Mouse (Mus musculus) ES-Bruce4 (cell line): ENCODE data around the gene Apc2. TPM values are rescaled to one million over a fixed set of nuclear protein-coding genes. Genes with fewer than 3 reads are reported as not detected.
"Not testable (repeated sequence)": the region's sequence is repeated elsewhere in the genome, so short reads cannot be mapped to it uniquely, and the experiment has no call there.

ENCODE experiments used
- H3K27ac ChIP-seq: 2 replicates; pipeline ENCODE4 v1.5.1; 2012; ENCODE audit warnings: low read length, inconsistent platforms; ENCODE audit not compliant: insufficient read depth
- H3K27me3 ChIP-seq: 2 replicates; pipeline ENCODE4 v1.6.1; 2012; ENCODE audit warnings: mild to moderate bottlenecking, low read length, inconsistent platforms; ENCODE audit not compliant: control insufficient read depth, poor library complexity, insufficient read depth, severe bottlenecking
- H3K36me3 ChIP-seq: 2 replicates; pipeline ENCODE4 v1.6.1; 2012; ENCODE audit warnings: inconsistent platforms, mild to moderate bottlenecking, low read length, moderate library complexity; ENCODE audit not compliant: control insufficient read depth, poor library complexity, insufficient read depth, severe bottlenecking
- H3K4me1 ChIP-seq: one replicate; pipeline ENCODE4 v1.8.1; 2011; ENCODE audit warnings: low read length; ENCODE audit not compliant: control insufficient read depth, insufficient read depth
- H3K4me3 ChIP-seq: 2 replicates; pipeline ENCODE4 v1.5.1; 2011; ENCODE audit warnings: low read depth, mild to moderate bottlenecking, low read length
- H3K9ac ChIP-seq: 2 replicates; pipeline ENCODE4 v1.6.1; 2012; ENCODE audit warnings: low read depth, mild to moderate bottlenecking, inconsistent platforms; ENCODE audit not compliant: poor library complexity, severe bottlenecking
- H3K9me3 ChIP-seq: replicated peaks from 2 replicates; pipeline ENCODE4 v1.6.1; 2012; ENCODE audit warnings: mild to moderate bottlenecking, low read length, inconsistent platforms; ENCODE audit not compliant: control insufficient read depth, poor library complexity, insufficient read depth, severe bottlenecking
- CTCF ChIP-seq: IDR thresholded peaks from one replicate; pipeline ENCODE4 v1.8.1; 2011; ENCODE audit warnings: low read depth, low read length
- EP300 ChIP-seq: IDR thresholded peaks from 2 replicates; pipeline ENCODE4 v1.6.1; 2011; ENCODE audit warnings: low read depth, low read length; ENCODE audit not compliant: insufficient read depth
- POLR2A ChIP-seq: IDR thresholded peaks from one replicate; pipeline ENCODE4 v1.8.1; 2011; ENCODE audit warnings: low read length; ENCODE audit not compliant: insufficient read depth
- polyA plus RNA-seq: library from polyadenylated mRNA; stranded (reverse); fragments of >200 nt; gene quantifications from 2 replicates; pipeline ENCODE4 v1.2.4, GENCODE M21; 2011; ENCODE audit warnings: low read depth; ENCODE audit not compliant: missing spikeins, insufficient read depth, insufficient read length

The Apc2 gene
- polyA plus RNA-seq, 1 experiment, result 3.8 TPM

DNA sequence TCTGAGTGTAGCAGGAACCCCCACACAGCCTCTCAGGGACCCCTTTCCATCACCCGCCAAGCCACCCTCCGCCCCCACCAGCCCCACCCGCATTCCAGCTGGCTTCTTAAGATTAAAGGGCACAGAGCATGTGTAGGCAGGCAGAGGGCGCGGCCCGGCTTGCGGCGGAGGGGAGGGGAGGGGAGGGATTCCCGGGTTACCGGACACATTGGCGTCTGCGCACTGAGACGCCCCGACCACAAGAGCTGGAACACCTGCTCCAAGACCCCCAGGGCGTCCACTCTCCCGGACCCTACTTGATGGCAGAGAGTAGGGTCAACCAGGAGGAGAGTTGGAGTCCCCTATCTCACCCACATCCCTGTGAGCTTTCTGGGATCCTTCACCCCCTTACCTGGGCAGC lies 49.3 kb downstream of the Apc2 start:
- Histone ChIP-seq H3K9me3 (no peaks in the 10 kb centered on the region), H3K36me3 (no peaks in the 10 kb centered on the region), H3K4me1 (peaks cover 4% of the 10 kb centered on the region), H3K9ac (0 out of 2 replicates have a peak overlapping the region, but pooled peaks have one; percentile 8), H3K27ac (no peak overlapping the region), H3K27me3 (no peaks in the 10 kb centered on the region), H3K4me3 (peak overlapping the region; percentile 6; the same call in 1 of the 2 replicates)
- TF ChIP-seq EP300, result no peak
- TF ChIP-seq CTCF, result no peak
- TF ChIP-seq POLR2A, result no peak

DNA sequence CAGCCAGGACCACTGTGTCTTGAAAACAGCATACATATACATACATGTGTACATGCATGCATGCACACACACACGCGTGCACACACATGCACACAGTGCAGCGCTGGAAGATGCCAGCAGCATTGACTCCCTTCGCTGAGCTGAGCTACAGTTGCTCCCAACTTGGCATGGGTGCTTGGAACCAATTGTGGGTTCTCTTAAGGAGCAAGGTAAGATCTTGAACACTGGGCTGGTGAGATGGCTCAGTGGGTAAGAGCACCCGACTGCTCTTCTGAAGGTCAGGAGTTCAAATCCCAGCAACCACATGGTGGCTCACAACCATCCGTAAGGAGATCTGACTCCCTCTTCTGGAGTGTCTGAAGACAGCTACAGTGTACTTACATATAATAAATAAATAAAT lies 50.2 kb downstream of the Apc2 start:
- not testable (repeated sequence) for H3K9me3 ChIP-seq, H3K27ac ChIP-seq, H3K4me1 ChIP-seq, H3K4me3 ChIP-seq, H3K36me3 ChIP-seq, H3K9ac ChIP-seq, H3K27me3 ChIP-seq

DNA sequence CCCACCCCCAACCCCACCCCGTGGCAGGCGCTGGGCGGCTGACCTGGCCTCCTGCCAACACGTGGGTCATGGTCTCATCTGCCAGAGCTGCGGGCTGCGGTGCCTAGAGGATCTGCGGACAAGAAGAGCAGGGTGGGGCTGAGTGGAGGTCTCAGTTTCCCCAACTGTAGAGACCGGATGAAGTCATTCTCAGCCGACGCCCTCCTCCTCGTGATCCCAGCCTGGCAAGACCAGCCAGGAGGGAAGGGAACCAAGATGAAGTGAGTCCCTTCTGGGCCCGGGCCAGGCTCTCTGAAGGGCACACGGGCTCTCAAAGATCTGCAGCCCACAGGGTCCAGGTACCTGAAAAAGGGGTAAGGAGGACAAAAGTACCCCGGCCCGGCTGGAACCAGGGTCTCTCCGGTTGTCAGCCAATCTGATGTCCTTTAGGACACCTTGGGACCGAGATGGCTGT lies 51.8 kb downstream of the Apc2 start:
- H3K9ac ChIP-seq, result peak overlapping the region; percentile 59
- H3K4me1 ChIP-seq, result peaks cover 3% of the 10 kb centered on the region
- H3K27ac ChIP-seq, result no peak overlapping the region
- no peaks in the 10 kb centered on the region for H3K36me3 ChIP-seq
- H3K4me3 ChIP-seq, result peak overlapping the region; percentile 73
- H3K9me3 ChIP-seq, result no peaks in the 10 kb centered on the region
- TF ChIP-seq CTCF (no peak), EP300 (no peak), POLR2A (no peak)
- no peaks in the 10 kb centered on the region for H3K27me3 ChIP-seq

- H3K27ac ChIP-seq, result no peak within 1 kb of the TSS
- TF ChIP-seq EP300, result 0 out of 2 replicates have a peak, but pooled peaks have one; percentile 18
- TF ChIP-seq POLR2A, result no peak
- peak; percentile 85 for TF ChIP-seq CTCF
- peak within 1 kb of the TSS; percentile 59 for H3K9ac ChIP-seq
Observed at GRCm38 (mm10) chr10:80348244-80348781, 52.5 kb downstream of the Apc2 start, which contains the start of gene Adamtsl5. Gene Adamtsl5, minus strand, starts transcription at chr10:80348412.

DNA sequence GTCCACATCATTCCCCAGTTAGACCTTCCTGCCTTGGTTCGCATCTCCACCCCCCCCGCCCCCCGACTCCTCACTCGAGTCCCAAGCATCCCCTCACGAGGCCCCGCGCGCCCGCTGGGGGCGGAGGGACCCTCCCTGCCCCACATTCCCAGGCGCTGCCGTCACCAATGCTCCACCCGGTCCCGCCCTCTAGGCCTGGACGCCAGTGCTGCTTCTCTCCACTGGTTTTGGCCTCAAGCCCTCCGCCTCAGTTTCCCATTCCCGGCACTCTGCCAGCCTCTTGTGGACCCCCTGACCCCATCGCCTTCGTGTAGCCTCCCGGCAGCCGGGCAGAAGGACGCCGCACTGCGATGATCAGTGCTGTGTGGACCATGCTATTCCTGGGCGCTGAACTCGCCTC lies 53.2 kb downstream of the Apc2 start:
- Histone ChIP-seq H3K9ac (peak overlapping the region; percentile 59), H3K36me3 (no peaks in the 10 kb centered on the region), H3K9me3 (no peaks in the 10 kb centered on the region), H3K27me3 (no peaks in the 10 kb centered on the region), H3K4me3 (peak overlapping the region; percentile 35), H3K4me1 (peaks cover 3% of the 10 kb centered on the region), H3K27ac (no peak overlapping the region)
- no peak for TF ChIP-seq CTCF
- no peak for TF ChIP-seq POLR2A
- TF ChIP-seq EP300, result no peak

More at GRCm38 (mm10) chr10:80348244-80348781, 52.5 kb downstream of the Apc2 start, which contains the start of gene Adamtsl5:
- H3K9me3 ChIP-seq, result no peaks in the 10 kb centered on the region
- peaks cover 3% of the 10 kb centered on the region for H3K4me1 ChIP-seq
- H3K27me3 ChIP-seq, result no peaks in the 10 kb centered on the region
- H3K36me3 ChIP-seq, result no peaks in the 10 kb centered on the region
- peak within 1 kb of the TSS; percentile 73 for H3K4me3 ChIP-seq

DNA sequence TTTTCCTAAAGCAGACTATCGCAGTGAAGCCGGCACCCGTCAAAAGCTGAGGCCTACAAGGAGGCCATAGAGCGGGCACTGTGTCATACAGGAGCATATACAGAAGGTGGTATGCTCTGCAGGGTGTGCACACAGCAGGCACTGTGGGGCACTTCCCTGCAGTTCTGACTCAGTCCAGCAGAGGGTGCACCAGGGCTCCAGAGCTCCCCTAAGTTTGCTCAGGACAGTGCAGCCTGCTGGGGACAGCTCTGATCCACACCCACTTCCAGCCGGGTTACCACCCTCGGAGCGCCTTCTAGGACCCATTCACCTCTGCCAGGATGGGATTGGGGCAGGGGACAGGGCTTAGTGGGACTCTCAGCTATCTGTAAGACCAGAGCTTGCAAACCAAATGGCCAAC lies 54.5 kb downstream of the Apc2 start:
- Histone ChIP-seq H3K36me3 (no peaks in the 10 kb centered on the region), H3K9ac (no peak overlapping the region), H3K9me3 (no peaks in the 10 kb centered on the region), H3K27me3 (no peaks in the 10 kb centered on the region), H3K4me1 (no peaks in the 10 kb centered on the region), H3K4me3 (no peak overlapping the region), H3K27ac (no peak overlapping the region)
- TF ChIP-seq POLR2A (no peak), CTCF (peak; percentile 93), EP300 (no peak)
